ENCODE assay signal across 8 mouse cellular contexts in genomic region chr7:30553021-30553589, GRCm38 (mm10). TPM values are rescaled to one million over a fixed set of nuclear protein-coding genes. Genes with fewer than 3 reads are reported as not detected.
DNase-seq lines count a peak whose midpoint lies in the region; ATAC-seq and TF ChIP-seq lines count a peak whose summit lies in the region.

No protein-coding gene starts in this region.

- peaks cover 13% of the 10 kb centered on the region; the same call in 1 of the 2 replicates for H3K4me1 ChIP-seq in hindbrain, postnatal 0 days (ENCODE audit: insufficient read depth, low read length)
- peaks cover 38% of the 10 kb centered on the region for H3K4me1 ChIP-seq in liver, embryonic 13.5 days (replicated peaks)
- H3K4me1 ChIP-seq in neural tube, embryonic 14.5 days (ENCODE audit: control insufficient read depth, insufficient read depth, low read length): peaks cover 13% of the 10 kb centered on the region

- H3K9ac ChIP-seq in hindbrain, postnatal 0 days (replicated peaks; ENCODE audit: low read length): peak overlapping the region; percentile 63
- peak overlapping the region; percentile 91 for H3K9ac ChIP-seq in liver, embryonic 13.5 days
- H3K9ac ChIP-seq in neural tube, embryonic 14.5 days (replicated peaks; ENCODE audit: low read depth, low read length): peak overlapping the region; percentile 48

- H3K27me3 ChIP-seq in hindbrain, postnatal 0 days (ENCODE audit: insufficient read depth, low read length): no peaks in the 10 kb centered on the region
- no peaks in the 10 kb centered on the region for H3K27me3 ChIP-seq in liver, embryonic 13.5 days
- no peaks in the 10 kb centered on the region for H3K27me3 ChIP-seq in neural tube, embryonic 14.5 days (ENCODE audit: control insufficient read depth, insufficient read depth, low read length)

- peak overlapping the region; percentile 97 for H3K4me2 ChIP-seq in hindbrain, postnatal 0 days (ENCODE audit: low read depth, low read length)
- peak overlapping the region; percentile 92 for H3K4me2 ChIP-seq in liver, embryonic 13.5 days
- peak overlapping the region; percentile 92 for H3K4me2 ChIP-seq in neural tube, embryonic 14.5 days (ENCODE audit: low read depth, low read length)

- ATAC-seq in hindbrain, postnatal 0 days: no peak
- ATAC-seq in liver, embryonic 13.5 days (ENCODE audit: low read depth): no peak
- no peak for ATAC-seq in neural tube, embryonic 14.5 days (ENCODE audit: low read depth)

- peak overlapping the region; percentile 65 for H3K4me3 ChIP-seq in hindbrain, postnatal 0 days (ENCODE audit: low read length)
- peak overlapping the region; percentile 71 for H3K4me3 ChIP-seq in liver, embryonic 13.5 days (replicated peaks)
- peak overlapping the region; percentile 48 for H3K4me3 ChIP-seq in neural tube, embryonic 14.5 days (ENCODE audit: low read depth, low read length)

- H3K9me3 ChIP-seq in hindbrain, postnatal 0 days (ENCODE audit: low read length): no peaks in the 10 kb centered on the region
- H3K9me3 ChIP-seq in liver, embryonic 13.5 days (replicated peaks): no peaks in the 10 kb centered on the region
- H3K9me3 ChIP-seq in neural tube, embryonic 14.5 days (ENCODE audit: control insufficient read depth, low read length): no peaks in the 10 kb centered on the region

- no peak for TF ChIP-seq CTCF in hindbrain, postnatal 0 days (IDR thresholded peaks at IDR 0.05; ENCODE audit: low read depth)

- intact Hi-C loops in gastrocnemius, postnatal 14 days (cut with DNase I; ENCODE audit: low total_unique reads): no loop called here

- peaks cover 24% of the 10 kb centered on the region for H3K36me3 ChIP-seq in hindbrain, postnatal 0 days (ENCODE audit: insufficient read depth, low read length)
- peaks cover 43% of the 10 kb centered on the region for H3K36me3 ChIP-seq in liver, embryonic 13.5 days
- H3K36me3 ChIP-seq in neural tube, embryonic 14.5 days (ENCODE audit: control insufficient read depth, insufficient read depth, low read length): peaks cover 27% of the 10 kb centered on the region; the same call in 1 of the 2 replicates

- DNase-seq in layer of hippocampus, adult 8-10 months (ENCODE audit: low spot score in 2 of 2): peak; percentile 26 to 53
- no peak for DNase-seq in layer of hippocampus, adult 9-10 months (ENCODE audit: low spot score)
- peak; percentile 84 for DNase-seq in cerebellum, adult 9-10 months
- DNase-seq in gastrocnemius, postnatal 14 days: peak; percentile 67
- DNase-seq in hindbrain, postnatal 0 days (ENCODE audit: low spot score): peak; percentile 55
- peak; percentile 18 for DNase-seq in liver, embryonic 13.5 days
- DNase-seq in natural killer cell, adult 2 months (ENCODE audit: low spot score in 2 of 2): no peak

- 3% methylated on average over 23 of the region's 23 CpGs for WGBS in hindbrain, postnatal 0 days
- WGBS in liver, embryonic 13.5 days (ENCODE audit: insufficient replicate concordance): 7% methylated on average over 23 of the region's 23 CpGs
- WGBS in neural tube, embryonic 14.5 days: 6% methylated on average over 23 of the region's 23 CpGs

- peak overlapping the region; percentile 96 for H3K27ac ChIP-seq in hindbrain, postnatal 0 days
- peak overlapping the region; percentile 95 for H3K27ac ChIP-seq in liver, embryonic 13.5 days
- H3K27ac ChIP-seq in neural tube, embryonic 14.5 days (ENCODE audit: low read depth, low read length): peak overlapping the region; percentile 76

RNA-seq across cellular contexts. Expression of gene Proser3, which starts 1.0 kb away (rescaled TPM):
- 1 to 10 TPM; 4.4 to 8.9 (median 6.1) TPM for total RNA-seq in layer of hippocampus, adult 8-10 months (2022)
- total RNA-seq in gastrocnemius, postnatal 14 days (2021): 1 to 10 TPM; 3.9 to 4.8 TPM
- 13.1 and 14.0 TPM in 2 replicates for total RNA-seq in hindbrain, postnatal 0 days (2014; rRNA removed)
- 3.0 and 3.1 TPM in 2 replicates for polyA plus RNA-seq in hindbrain, postnatal 0 days (2015; fragmentation: Nextera tagmentation; extraction: Ambion mirVana)
- polyA plus RNA-seq in liver, embryonic 13.5 days (2015; fragmentation: Nextera tagmentation; extraction: Ambion mirVana): 1.8 and 2.3 TPM in 2 replicates
- 9.3 and 11.1 TPM in 2 replicates for polyA plus RNA-seq in neural tube, embryonic 14.5 days (2014; fragmentation: Nextera tagmentation; extraction: Ambion mirVana)

RNA-seq across cellular contexts. Expression of gene Hspb6, which starts 1.1 kb away (rescaled TPM):
- 10 to 100 TPM in 1 of 4 experiments, 1 to 10 TPM in 3; 3.2 to 10.3 (median 6.5) TPM for total RNA-seq in layer of hippocampus, adult 8-10 months (2022)
- 100 to 1,000 TPM; 455 to 476 TPM for total RNA-seq in gastrocnemius, postnatal 14 days (2021)
- 5.6 and 6.4 TPM in 2 replicates for total RNA-seq in hindbrain, postnatal 0 days (2014; rRNA removed)
- polyA plus RNA-seq in hindbrain, postnatal 0 days (2015; fragmentation: Nextera tagmentation; extraction: Ambion mirVana): 15.8 and 16.3 TPM in 2 replicates
- polyA plus RNA-seq in liver, embryonic 13.5 days (2015; fragmentation: Nextera tagmentation; extraction: Ambion mirVana): 4.4 and 4.6 TPM in 2 replicates
- 7.0 and 8.4 TPM in 2 replicates for polyA plus RNA-seq in neural tube, embryonic 14.5 days (2014; fragmentation: Nextera tagmentation; extraction: Ambion mirVana)

RNA-seq across cellular contexts. Expression of gene Lin37, which starts 6.5 kb away (rescaled TPM):
- total RNA-seq in layer of hippocampus, adult 8-10 months (2022): 10 to 100 TPM; 41.3 to 54.0 (median 46.9) TPM
- 1 to 10 TPM; 8.4 to 9.1 TPM for total RNA-seq in gastrocnemius, postnatal 14 days (2021)
- total RNA-seq in hindbrain, postnatal 0 days (2014; rRNA removed): 14.3 and 21.0 TPM in 2 replicates
- 45.0 and 48.0 TPM in 2 replicates for polyA plus RNA-seq in hindbrain, postnatal 0 days (2015; fragmentation: Nextera tagmentation; extraction: Ambion mirVana)
- 25.3 and 31.9 TPM in 2 replicates for polyA plus RNA-seq in liver, embryonic 13.5 days (2015; fragmentation: Nextera tagmentation; extraction: Ambion mirVana)
- polyA plus RNA-seq in neural tube, embryonic 14.5 days (2014; fragmentation: Nextera tagmentation; extraction: Ambion mirVana): 55.4 and 57.4 TPM in 2 replicates

RNA-seq across cellular contexts. Expression of gene U2af1l4, which starts 10.0 kb away (rescaled TPM):
- total RNA-seq in layer of hippocampus, adult 8-10 months (2022): 10 to 100 TPM; 68.2 to 81.1 (median 78.7) TPM
- total RNA-seq in gastrocnemius, postnatal 14 days (2021): 10 to 100 TPM; 49.6 to 50.1 TPM
- 41.7 and 53.4 TPM in 2 replicates for total RNA-seq in hindbrain, postnatal 0 days (2014; rRNA removed)
- 103 and 104 TPM in 2 replicates for polyA plus RNA-seq in hindbrain, postnatal 0 days (2015; fragmentation: Nextera tagmentation; extraction: Ambion mirVana)
- 49.4 TPM in 2 replicates for polyA plus RNA-seq in liver, embryonic 13.5 days (2015; fragmentation: Nextera tagmentation; extraction: Ambion mirVana)
- polyA plus RNA-seq in neural tube, embryonic 14.5 days (2014; fragmentation: Nextera tagmentation; extraction: Ambion mirVana): 99.4 and 99.6 TPM in 2 replicates

RNA-seq across cellular contexts. Expression of gene Gm49396, which starts 10.0 kb away (rescaled TPM):
- 10 to 100 TPM in 2 of 4 experiments, 1 to 10 TPM in 2; 6.3 to 14.8 (median 11.1) TPM for total RNA-seq in layer of hippocampus, adult 8-10 months (2022)
- total RNA-seq in gastrocnemius, postnatal 14 days (2021): 1 to 10 TPM in 1 of 2 experiments, under 1 TPM in 1; 0.74 to 1.7 TPM
- 2.9 and 3.7 TPM in 2 replicates for total RNA-seq in hindbrain, postnatal 0 days (2014; rRNA removed)
- 6.4 and 7.0 TPM in 2 replicates for polyA plus RNA-seq in hindbrain, postnatal 0 days (2015; fragmentation: Nextera tagmentation; extraction: Ambion mirVana)
- polyA plus RNA-seq in liver, embryonic 13.5 days (2015; fragmentation: Nextera tagmentation; extraction: Ambion mirVana): 3.4 and 3.8 TPM in 2 replicates
- 8.1 and 9.4 TPM in 2 replicates for polyA plus RNA-seq in neural tube, embryonic 14.5 days (2014; fragmentation: Nextera tagmentation; extraction: Ambion mirVana)

Comparison
In these comparisons a context has a peak if more than half of its experiments do, and no peak if none do; other contexts are left out.
1. DNase-seq: peak in layer of hippocampus, adult 8-10 months (2 of 2), cerebellum, adult 9-10 months (single experiment), gastrocnemius, postnatal 14 days (single experiment), hindbrain, postnatal 0 days (single experiment) and liver, embryonic 13.5 days (single experiment); none in layer of hippocampus, adult 9-10 months (single experiment) and natural killer cell, adult 2 months (0 of 2).
2. RNA of gene Hspb6, which starts 1.1 kb away (total RNA-seq): 455 to 476 TPM in gastrocnemius, postnatal 14 days; 3.2 to 10.3 TPM in layer of hippocampus, adult 8-10 months and 5.6 to 6.4 TPM in hindbrain, postnatal 0 days; every median in the first group is over 10 times any median in the second.
3. Peak in every context shown above with its lines, with median percentiles within 50 percentile points of each other: H3K27ac ChIP-seq, H3K4me2 ChIP-seq, H3K4me3 ChIP-seq and H3K9ac ChIP-seq.